Mouse (Mus musculus) thymus, postnatal 10 days (tissue): Measurements from ENCODE around the gene Cdkn2c.

Source experiments
- DNase-seq, 2 experiments: peaks; one replicate each; pipeline ENCODE4 v3.0.0; 2021; ENCODE audit warnings: low spot score in 2 of 2

Cdkn2c gene

DNA sequence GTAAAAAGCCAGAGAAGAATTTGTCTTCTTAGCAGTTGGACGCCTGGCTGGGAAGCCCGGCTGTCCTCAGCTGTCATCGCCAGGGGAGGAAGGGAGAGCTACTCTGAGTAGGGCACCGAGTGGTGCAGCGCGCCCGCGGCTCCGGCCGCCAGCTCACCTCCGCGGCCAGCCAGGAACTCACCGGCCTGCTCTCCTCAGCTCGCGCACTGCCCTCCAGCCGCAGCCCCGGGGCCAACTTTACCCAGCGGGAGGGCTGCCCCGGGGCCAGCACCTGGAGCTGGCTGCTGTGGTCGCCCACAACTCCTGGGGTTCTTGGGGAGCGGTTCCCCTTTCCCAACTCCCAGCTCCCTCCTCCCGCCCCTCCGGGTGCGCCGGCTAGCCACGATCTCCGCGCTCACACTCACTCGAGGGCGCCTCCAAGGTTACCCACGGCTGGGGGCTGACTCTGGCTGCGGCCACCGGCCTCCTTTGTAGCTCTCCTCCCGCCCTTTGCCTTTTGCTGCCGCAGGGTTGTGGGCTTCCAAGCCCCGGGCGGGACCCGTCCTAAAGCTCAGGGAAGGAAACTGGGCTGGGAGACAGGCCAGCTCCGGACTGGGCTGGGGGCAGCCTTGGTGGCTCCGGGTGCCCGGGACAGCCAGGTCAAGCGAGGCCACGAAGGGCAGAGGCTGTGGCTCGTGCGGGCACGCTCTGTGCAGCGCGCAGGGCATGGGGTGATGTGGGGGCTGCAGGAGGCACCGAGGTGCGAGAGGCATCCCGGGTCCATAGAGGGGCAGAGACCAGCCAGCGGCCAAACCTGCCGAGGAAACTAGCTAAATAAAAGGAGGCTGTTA is 9.8 kb downstream of the Cdkn2c start:
- peak in 1 of 2 experiments; percentile 12 for DNase-seq

DNA sequence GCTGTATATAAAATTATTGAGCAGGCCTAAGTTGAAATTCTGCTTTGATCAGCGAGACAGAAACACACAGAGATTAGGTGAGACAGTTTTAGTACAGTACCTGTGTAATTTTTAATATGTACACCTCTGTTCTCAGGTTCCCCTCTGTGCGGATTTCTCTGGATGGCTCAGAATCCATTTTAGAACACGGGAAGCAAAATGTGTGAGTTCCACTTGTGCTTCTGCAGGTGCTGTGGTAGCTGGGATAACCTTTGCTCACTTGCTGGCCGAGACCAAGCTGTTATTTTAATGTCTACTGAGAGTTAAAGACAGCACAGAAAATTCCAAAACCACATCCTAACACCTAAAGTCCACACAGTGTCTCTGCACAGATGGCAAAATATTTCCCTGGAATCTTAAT is 10.7 kb downstream of the Cdkn2c start:
- DNase-seq: no peak

DNA sequence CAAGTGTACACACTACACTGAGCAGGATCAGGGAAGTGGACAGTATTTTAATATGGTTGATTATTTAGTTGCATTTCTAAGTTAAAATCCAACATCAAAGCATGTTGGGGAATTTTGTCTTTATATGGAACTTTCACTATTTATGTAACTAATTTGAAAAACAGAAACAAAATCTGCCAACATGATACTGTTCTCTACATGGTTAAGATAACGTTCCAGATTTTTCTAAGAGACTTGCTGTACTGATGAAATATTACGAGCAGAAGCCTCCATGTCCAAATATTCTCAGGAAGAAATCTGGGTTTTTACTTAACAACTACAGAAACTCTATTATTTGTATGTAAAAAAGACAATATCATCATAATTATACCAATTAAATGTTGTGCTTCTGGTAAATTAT is 11.3 kb downstream of the Cdkn2c start:
- DNase-seq: no peak

DNA sequence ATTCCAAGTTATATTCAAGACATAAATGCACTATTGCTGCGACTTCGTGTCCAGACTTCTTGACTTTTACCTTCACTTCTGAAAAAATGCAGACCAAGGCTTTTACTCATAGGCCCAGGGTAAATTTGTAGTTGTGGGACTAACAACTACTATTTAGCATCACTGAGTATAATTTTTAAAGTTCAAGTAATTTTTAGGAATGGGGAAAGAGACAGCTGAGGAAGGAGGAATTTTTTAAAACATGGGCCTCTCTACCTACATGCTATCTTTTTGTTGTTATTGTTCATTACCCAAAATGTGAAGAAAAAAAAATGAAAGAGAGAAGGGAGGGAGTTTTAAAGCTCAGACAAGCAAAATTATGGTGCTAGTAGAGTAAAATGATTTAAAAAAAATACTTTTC is 12.3 kb downstream of the Cdkn2c start:
- DNase-seq: no peak

DNA sequence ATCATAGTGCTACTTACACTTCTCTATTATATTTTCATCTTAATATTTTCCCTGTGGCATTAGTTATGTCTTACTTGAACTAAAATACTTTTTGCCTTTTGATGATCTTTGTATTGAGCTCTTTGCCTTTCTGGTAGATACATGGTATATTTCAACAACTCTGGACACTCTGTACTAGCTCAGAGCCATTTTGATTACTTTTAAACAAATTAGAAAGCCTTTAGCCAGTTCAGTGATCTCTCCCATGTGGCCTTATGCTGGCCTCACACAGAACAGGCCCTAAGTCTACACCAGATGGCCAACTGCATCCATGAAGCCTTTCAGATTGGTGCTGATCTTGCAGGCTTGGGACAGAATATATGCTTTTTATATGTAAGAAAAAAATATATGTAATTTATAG is 13.7 kb downstream of the Cdkn2c start:
- no peak for DNase-seq

DNA sequence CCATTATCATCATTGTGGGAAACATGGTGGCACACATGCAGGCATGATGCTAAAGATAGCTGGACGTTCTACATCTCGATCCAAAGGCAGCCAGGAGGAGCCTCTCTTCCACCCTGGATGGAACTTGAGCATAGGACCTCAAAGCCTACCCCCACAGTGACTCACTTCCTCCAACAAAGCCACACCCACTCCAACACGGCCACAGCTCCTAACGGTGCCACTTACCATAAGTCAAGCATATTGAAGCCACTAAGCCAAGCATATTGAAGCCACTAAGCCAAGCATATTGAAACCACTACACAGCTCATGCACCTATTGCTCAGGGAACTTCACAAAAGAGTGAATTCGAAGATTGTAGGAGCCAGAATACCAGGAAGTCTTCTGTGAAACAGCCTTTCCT is 17.7 kb downstream of the Cdkn2c start:
- DNase-seq: no peak

DNA sequence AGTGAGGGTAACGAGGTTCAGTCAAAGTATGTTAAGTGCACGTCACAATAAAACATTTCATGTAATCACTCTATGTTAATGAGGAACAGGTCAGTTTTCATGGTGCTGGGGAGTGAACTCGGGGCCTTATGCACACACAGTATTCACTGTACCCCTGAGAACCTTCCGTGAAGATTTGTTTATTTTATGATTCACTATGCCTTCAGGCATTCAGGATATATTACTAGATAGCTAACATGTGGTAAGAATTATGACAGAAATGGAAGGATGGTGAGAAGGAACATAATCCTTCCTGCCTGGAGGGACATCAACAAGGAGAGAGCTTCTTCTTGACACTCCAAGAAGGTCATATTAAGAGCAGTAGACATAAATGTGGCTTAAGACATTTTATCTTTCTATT is 19.7 kb downstream of the Cdkn2c start:
- no peak for DNase-seq

DNA sequence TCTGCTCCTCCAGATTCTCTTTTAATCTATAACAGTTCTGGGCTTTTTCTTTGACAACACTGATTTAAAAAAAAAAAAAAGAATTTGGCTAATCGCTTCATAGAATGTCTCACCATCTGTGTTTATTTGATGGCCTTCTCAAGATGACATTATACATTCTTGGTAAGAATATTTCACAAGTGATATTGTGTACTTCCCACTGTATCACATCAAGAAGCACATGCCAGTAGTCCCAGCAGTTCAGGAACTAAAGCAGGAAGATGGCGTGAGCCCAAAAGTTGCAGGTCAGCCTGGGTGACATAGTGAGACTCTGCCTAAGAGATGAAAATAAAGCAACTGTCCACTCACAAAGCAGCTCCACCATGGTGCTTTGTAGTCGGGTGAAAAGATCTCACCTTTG is 25.5 kb downstream of the Cdkn2c start:
- no peak for DNase-seq

DNA sequence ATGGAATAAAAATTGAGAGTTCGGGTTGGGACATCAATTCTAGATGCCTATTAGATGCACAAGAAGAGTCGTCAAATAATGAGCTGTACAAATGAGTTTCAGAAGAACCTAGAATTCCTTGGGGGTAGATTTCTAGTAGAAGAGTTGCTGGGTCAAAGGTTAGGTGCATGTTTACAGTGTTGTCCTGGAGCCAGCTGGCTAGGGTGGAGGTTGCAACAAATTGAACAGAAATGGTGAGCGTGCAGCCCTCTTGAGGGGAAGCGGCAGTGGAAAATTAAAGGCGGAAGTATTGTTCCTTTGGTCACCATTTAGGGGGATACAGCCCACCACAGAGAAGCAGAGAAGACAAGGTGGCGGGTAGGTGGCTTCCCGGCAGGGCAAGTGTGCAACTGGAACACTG is 26.8 kb downstream of the Cdkn2c start:
- no peak for DNase-seq

DNA sequence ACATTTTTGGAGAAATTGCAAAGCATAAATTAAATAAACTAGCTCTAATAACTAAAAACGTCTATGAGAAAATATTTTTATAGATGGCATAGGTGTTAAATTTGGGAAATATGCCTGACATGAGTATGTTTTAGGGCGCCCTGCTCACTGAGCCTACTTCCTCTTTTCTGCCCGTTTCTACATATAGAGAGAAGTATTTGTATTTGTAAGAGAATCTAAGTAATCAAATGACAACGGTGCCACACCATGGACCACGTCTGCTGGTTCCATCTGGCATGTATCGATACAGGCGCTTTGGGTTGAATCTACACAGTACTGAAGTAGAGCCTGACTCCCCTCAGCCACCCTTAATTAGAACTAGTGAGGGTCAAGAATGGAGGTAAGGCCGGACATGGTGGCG is 27.6 kb downstream of the Cdkn2c start:
- no peak for DNase-seq

DNA sequence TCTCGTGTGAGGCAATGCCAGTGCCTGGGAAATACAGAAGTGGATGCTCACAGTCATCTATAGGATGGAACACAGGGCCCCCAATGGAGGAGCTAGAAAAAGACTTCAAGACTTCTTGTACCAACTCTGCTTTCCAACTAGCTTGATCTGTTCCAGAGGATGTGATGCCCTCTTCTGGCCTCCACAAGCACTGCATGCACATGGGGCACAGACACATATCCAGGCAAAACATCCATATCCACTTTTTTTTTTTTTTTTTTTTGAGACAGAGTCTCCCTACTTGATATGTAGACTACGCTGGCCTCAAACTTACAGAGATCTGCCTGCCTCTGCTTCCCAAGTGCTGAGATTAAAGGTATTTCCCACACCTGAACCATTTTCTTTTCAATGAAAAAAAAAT is 32.0 kb downstream of the Cdkn2c start:
- no peak for DNase-seq

DNA sequence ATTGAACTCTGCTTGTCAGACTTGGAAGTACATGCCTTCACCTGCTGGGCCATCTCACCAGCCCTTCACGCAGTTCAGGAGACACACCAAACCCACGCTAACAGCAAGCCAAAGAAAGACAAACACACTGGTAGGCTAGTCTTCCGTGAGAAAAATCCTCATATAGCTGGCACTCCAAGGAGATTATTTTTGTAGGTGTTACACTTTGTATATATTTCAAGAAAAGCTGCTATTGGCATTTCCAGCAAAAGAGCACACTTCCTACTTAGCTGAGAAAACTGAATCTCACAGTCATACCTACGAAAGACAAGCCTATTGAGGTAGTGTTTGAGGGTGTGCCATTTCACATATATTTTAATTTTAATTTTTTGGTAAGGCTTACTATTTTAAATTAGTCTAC is 36.0 kb downstream of the Cdkn2c start:
- DNase-seq: no peak

DNA sequence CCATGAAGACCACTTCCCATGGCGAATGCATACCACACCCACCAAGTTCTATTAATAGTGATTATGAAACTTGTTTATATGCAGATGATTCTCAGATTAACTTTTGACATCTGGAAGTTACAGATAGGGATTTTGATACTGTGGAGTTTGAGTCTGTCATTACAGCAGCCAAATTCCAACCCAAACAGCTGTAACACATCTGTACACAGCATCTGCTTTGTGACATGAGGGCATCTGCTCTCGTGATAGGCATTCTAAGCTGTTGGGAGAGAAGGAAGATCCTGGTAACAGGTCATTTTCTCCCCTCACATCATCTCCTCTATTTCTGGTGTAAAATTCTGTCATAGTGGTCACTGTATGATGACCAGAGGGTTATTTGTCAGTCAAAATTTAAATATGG is 36.8 kb downstream of the Cdkn2c start:
- no peak for DNase-seq

DNA sequence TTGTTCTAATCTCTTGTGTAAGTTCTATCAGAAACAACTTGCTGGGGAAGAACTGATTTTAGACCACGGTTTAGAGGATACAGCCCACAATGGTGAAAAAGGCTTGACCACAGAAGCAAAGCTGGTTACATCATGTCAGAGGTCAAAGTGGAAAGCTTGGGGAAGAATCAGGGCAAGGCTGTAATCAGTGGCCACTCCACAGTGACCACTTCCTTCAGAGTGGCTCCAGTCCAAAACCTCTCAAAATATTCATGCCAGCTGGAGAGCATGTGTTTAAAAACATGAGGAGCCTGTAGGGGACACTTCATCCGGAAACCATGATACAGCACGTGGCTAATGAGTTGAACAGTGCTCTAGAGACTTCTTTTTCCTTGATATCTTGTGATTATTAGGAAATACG is 54.4 kb downstream of the Cdkn2c start:
- DNase-seq: no peak
